Mouse (Mus musculus) right cerebral cortex, postnatal 25 days (tissue): ENCODE measurements at regions not wholly inside any gene's neighbourhood (a gene's known extent, or its start where the extent isn't known, plus 50 kb on each side); places are given as distances from the start of the nearest gene placed in this dataset.

ENCODE experiments used
- DNase-seq: peaks from one replicate; pipeline ENCODE4 v3.0.0; 2022

DNA sequence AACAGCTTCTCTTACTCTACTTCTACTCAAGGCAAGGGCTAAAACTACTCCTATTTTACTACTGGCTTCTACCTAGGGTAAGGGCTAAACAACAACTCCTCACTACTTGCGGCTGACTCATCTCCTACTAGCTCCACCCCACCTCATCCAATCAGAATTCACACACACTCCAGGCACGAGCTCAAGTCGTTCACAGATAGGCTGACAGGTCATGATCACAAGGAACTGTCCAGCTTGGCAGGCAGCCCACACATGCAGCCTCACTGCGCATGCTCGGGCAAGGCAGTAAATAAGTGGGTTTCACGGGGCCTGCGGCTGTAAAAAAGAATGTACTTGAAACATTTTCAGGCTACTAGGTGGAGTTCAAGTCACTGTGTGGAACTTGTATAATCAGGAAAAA is 197.6 kb downstream of the Ccdc50 start:
- no peak for DNase-seq

DNA sequence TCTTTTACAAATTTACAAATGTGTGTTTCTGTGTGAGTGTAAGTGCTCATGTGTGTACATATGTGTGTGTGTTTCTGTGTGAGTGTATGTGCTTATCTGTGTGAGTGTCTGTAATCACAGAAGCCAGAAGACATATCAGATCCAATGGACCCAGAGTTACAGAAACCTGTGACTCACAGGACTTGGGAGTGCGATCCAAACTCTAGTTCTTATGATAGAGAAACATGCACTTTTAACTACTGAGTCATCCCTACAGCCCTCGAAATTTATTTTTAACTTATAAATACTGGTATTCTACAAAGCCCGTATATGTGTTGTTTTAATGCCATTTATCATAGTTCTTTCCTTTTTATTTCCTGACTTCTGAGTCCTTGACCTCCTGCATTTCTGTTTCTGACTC is 220.7 kb downstream of the Ccdc50 start:
- DNase-seq: no peak

DNA sequence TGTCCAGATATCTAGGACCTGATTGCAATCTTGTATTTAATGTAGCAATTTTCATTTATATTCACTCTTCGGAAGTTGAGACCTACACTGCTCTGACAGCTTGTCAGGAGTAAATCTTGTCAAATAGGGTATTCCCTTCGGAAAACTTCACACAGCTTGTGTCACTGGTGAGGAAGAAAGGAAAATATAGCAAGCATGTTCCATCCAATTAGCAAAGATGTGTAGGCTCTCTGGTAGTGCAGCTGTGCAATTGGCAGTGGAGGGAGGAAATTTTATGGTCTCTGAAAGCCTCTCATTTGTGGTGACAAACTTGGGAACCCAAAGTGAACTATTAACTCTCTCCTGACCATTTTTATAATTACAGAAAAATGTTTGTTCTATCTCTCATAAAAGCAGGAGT is 252.6 kb downstream of the Ccdc50 start:
- no peak for DNase-seq

DNA sequence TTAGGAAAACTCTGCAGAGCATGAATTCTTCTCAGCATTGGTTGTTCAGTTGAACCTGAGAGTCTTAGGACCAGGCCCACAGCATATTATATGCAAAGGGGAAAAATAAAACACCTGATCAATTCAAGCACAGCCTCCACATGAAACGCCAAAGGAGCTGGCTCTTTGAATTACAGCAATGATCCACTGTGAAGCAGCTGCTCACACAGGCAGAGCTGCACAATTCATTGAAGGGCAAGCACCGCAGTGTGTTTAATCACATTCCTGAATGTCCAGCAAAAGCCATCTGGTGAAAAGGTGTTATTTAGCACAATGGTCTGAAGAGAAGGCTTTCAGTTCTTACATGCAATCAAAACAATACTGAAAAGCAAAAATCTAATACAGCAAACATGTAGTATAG is 289.6 kb downstream of the Ccdc50 start:
- DNase-seq: no peak

DNA sequence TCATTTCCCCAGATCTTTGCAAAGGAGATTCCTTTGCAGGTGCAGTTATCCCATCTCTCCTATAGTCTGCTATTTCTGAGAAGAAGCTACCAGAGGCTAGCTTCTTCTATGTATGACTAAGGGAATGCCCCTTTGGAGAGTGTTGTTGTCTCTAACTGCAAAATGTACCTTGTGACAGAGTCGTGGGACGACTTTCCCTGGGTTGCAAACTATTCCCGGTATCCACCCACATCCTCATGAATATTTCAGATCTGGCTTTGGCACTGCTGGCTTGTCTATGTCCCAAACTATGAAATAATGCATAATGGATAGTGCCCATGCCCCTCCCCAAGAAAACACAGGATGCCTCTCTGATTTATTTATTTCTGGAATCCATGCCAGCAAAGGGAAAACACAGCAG is 294.3 kb downstream of the Ccdc50 start:
- peak; percentile 31 for DNase-seq

DNA sequence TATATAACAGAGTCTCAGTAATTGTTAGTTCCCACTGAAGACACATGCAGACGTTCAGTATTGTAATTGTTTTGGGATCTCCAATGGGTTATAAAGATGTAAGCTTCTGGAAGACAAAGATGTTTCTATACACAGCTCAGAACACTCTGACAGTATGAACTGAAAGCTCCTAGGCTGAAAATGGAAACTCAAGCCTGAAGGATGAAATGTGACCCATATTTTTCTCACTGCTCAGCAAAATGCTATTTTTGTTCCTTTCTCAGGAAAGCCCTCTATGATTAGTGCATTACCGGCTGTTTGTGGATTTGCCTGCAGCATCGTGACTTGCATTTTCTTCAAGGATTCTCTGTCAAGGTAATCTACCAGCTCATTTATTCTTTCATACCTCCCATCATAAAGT is 295.2 kb downstream of the Ccdc50 start:
- no peak for DNase-seq

DNA sequence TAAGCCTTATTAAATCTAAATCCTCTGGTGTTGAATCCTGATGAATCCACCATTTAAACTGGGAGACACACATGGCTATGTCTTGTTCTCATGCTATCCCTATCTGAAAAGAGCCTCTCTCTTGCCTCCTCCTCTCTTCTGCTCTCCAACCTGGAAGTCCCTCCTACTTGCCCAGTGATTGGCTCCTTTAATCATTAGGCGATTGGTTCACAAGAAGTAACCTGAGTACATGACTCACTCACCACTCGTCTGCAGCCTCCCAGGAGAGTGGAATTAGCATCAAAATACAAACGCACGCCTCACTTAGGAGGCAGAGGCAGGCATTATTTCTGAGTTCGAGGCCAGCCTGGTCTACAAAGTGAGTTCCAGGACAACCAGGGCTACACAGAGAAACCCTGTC is 321.3 kb downstream of the Ccdc50 start:
- no peak for DNase-seq

DNA sequence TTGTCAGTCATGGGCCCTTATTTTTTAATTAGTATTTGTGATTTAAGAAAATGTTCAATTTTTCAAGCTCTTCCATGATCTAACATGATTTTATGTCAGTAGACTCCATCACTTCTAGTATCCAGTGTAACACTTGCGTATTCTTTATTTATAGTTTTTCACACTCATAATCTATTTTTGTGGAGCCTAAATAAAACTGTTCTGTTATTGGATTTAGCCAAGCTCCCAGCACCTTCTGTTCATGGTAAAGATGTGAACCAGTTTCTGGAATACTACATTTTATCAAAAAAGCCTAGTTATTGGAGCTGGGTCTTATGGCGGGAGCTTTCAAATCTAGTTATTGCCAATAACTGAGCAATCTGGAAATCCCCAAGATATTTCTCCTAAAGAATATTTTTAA is 334.8 kb downstream of the Ccdc50 start:
- DNase-seq: no peak
